Mouse (Mus musculus): Measurements from ENCODE around the gene Adm.

DNA sequence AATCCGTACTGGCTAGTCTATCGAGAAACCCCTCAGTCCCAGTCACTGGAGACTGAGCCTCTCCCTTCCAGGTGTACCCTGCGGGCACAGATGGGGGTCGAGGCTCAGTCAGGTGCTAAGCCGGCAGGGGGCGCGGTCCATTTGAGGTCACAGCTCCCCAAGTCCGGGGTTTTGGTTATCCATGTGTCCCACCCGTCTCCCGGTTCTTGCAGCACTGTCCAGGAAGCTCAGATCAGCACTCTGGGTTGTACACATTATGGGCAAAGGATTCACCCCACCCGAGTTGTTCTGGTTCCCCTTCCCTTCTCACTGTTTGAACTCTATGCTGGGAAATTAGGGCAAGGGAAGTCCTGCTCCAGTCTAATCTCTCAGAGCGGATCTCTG, 370 bp upstream of the Adm start:
- TF ChIP-seq POLR2A (IDR thresholded peaks at IDR 0.05; ENCODE audit: extremely low read depth, insufficient read depth, low read length) (no peak), CTCF (IDR thresholded peaks at IDR 0.05; ENCODE audit: extremely low read depth, insufficient read depth, low read length) (no peak)

Data from cortical plate, adult 2 months (tissue).